Mouse (Mus musculus) liver, embryonic 11.5 days (tissue): ENCODE measurements around the gene Ankrd13d. TPM values are rescaled to one million over a fixed set of nuclear protein-coding genes. Genes with fewer than 3 reads are reported as not detected.

Experiments
- ATAC-seq: fragments of 200-750 bp; cut with Nextera tagmentation; replicated peaks from 2 replicates; pipeline ENCODE4 v1.8.0; 2017; ENCODE audit warnings: moderate number of reproducible peaks, mild to moderate bottlenecking, moderate TSS enrichment, moderate library complexity; ENCODE audit not compliant: low FRiP score
- DNase-seq: peaks from one replicate; pipeline ENCODE4 v3.0.0-alpha.2; 2017; ENCODE audit warnings: low spot score
- H3K27ac ChIP-seq: fragments of 300-500 bp; sonication (generic); 2 replicates; pipeline ENCODE4 v1.5.1; 2014; ENCODE audit warnings: mild to moderate bottlenecking, low read depth, low read length, control low read depth
- H3K27me3 ChIP-seq: fragments of 300-500 bp; sonication (generic); replicated peaks from 2 replicates; pipeline ENCODE4 v1.6.1; 2014; ENCODE audit warnings: low read length, mixed read lengths; ENCODE audit not compliant: control insufficient read depth, insufficient read depth
- H3K36me3 ChIP-seq: fragments of 300-500 bp; sonication (generic); 2 replicates; pipeline ENCODE4 v1.6.1; 2014; ENCODE audit warnings: mild to moderate bottlenecking, low read length, moderate library complexity, mixed read lengths; ENCODE audit not compliant: control insufficient read depth, insufficient read depth
- H3K4me1 ChIP-seq: fragments of 300-500 bp; sonication (generic); replicated peaks from 2 replicates; pipeline ENCODE4 v1.6.1; 2014; ENCODE audit warnings: low read length, mixed read lengths; ENCODE audit not compliant: control insufficient read depth, insufficient read depth
- H3K4me2 ChIP-seq: fragments of 300-500 bp; sonication (generic); 2 replicates; pipeline ENCODE4 v1.6.1; 2014; ENCODE audit warnings: mild to moderate bottlenecking, control low read depth, moderate library complexity
- H3K4me3 ChIP-seq: fragments of 300-500 bp; sonication (generic); 2 replicates; pipeline ENCODE4 v1.5.1; 2014; ENCODE audit warnings: low read depth, low read length, control low read depth
- H3K9ac ChIP-seq: fragments of 300-500 bp; sonication (generic); 2 replicates; pipeline ENCODE4 v1.6.1; 2014; ENCODE audit warnings: low read depth, low read length, control low read depth
- H3K9me3 ChIP-seq: fragments of 300-500 bp; sonication (generic); 2 replicates; pipeline ENCODE4 v1.6.1; 2016; ENCODE audit warnings: low read length, inconsistent platforms, mixed read lengths; ENCODE audit not compliant: control insufficient read depth
- WGBS: fragments of 180-500 bp; shearing (Covaris S2); extraction: QIAGEN DNeasy Blood & Tissue Kit; methylation state at CpG from one replicate; pipeline ENCODE4 v1.1.7; 2014; 5-methylcytosine and 5-hydroxymethylcytosine counted together
- polyA plus RNA-seq: library from polyadenylated mRNA; unstranded; fragments of >200 nt; fragmentation: Nextera tagmentation; extraction: Ambion mirVana; gene quantifications from 2 replicates; pipeline ENCODE4 v1.2.1, GENCODE M21; 2014

Gene Ankrd13d
- polyA plus RNA-seq, 1 experiment from 2014 or later = 3.2 TPM

GRCm38 (mm10) chr19:4283653-4284052 lies 716 bp upstream of the Ankrd13d start:
- peaks cover 2% of the 10 kb centered on the region for H3K4me1 ChIP-seq
- no peak for ATAC-seq
- H3K9ac ChIP-seq = 0 out of 2 replicates have a peak overlapping the region, but pooled peaks have one; percentile 9
- WGBS = 40% methylated on average over 7 of the region's 7 CpGs
- DNase-seq = no peak
- H3K36me3 ChIP-seq = peaks cover 25% of the 10 kb centered on the region
- H3K9me3 ChIP-seq = no peaks in the 10 kb centered on the region
- peak overlapping the region; percentile 71 for H3K4me3 ChIP-seq
- peak overlapping the region; percentile 95 for H3K4me2 ChIP-seq
- 0 out of 2 replicates have a peak, but pooled peaks cover 2% of the 10 kb centered on the region for H3K27me3 ChIP-seq
- no peak overlapping the region for H3K27ac ChIP-seq

- Histone ChIP-seq H3K4me2 (no peak overlapping the region), H3K9ac (no peak overlapping the region), H3K27ac (no peak overlapping the region), H3K4me1 (peaks cover 2% of the 10 kb centered on the region), H3K27me3 (0 out of 2 replicates have a peak, but pooled peaks cover 2% of the 10 kb centered on the region), H3K36me3 (no peaks in the 10 kb centered on the region; the same call in 1 of the 2 replicates), H3K4me3 (no peak overlapping the region), H3K9me3 (no peaks in the 10 kb centered on the region)
- WGBS = 89% methylated on average over 9 of the region's 9 CpGs
- no peak for DNase-seq
- no peak for ATAC-seq
Observed at GRCm38 (mm10) chr19:4280425-4280824, 2.5 kb downstream of the Ankrd13d start.

GRCm38 (mm10) chr19:4279487-4279886 lies 3.5 kb downstream of the Ankrd13d start:
- DNase-seq (no peak), ATAC-seq (no peak)
- H3K4me1 ChIP-seq = peaks cover 2% of the 10 kb centered on the region
- H3K9ac ChIP-seq = no peak overlapping the region
- H3K36me3 ChIP-seq = no peaks in the 10 kb centered on the region
- WGBS = 89% methylated on average over 1 of the region's 1 CpGs
- no peaks in the 10 kb centered on the region for H3K9me3 ChIP-seq
- H3K27ac ChIP-seq = no peak overlapping the region
- no peak overlapping the region for H3K4me3 ChIP-seq
- H3K27me3 ChIP-seq = 0 out of 2 replicates have a peak, but pooled peaks cover 2% of the 10 kb centered on the region
- no peak overlapping the region for H3K4me2 ChIP-seq

GRCm38 (mm10) chr19:4270972-4271371 lies 12.0 kb downstream of the Ankrd13d start:
- H3K9ac ChIP-seq = no peak overlapping the region
- 0 out of 2 replicates have a peak, but pooled peaks cover 8% of the 10 kb centered on the region for H3K27me3 ChIP-seq
- no peak overlapping the region for H3K27ac ChIP-seq
- no peaks in the 10 kb centered on the region for H3K9me3 ChIP-seq
- ATAC-seq (no peak), DNase-seq (no peak)
- H3K36me3 ChIP-seq = no peaks in the 10 kb centered on the region
- H3K4me2 ChIP-seq = no peak overlapping the region
- peaks cover 7% of the 10 kb centered on the region for H3K4me1 ChIP-seq
- 92% methylated on average over 11 of the region's 11 CpGs for WGBS
- no peak overlapping the region for H3K4me3 ChIP-seq

GRCm38 (mm10) chr19:4270187-4270586 lies 12.8 kb downstream of the Ankrd13d start:
- Histone ChIP-seq H3K36me3 (no peaks in the 10 kb centered on the region), H3K9me3 (no peaks in the 10 kb centered on the region), H3K9ac (no peak overlapping the region), H3K27ac (no peak overlapping the region), H3K4me3 (no peak overlapping the region), H3K4me2 (no peak overlapping the region), H3K27me3 (0 out of 2 replicates have a peak, but pooled peaks cover 8% of the 10 kb centered on the region), H3K4me1 (peaks cover 7% of the 10 kb centered on the region)
- ATAC-seq = no peak
- 60% methylated on average over 6 of the region's 6 CpGs for WGBS
- DNase-seq = no peak

- 0 out of 2 replicates have a peak, but pooled peaks cover 8% of the 10 kb centered on the region for H3K27me3 ChIP-seq
- WGBS = 10% methylated on average over 46 of the region's 46 CpGs
Observed at GRCm38 (mm10) chr19:4268566-4269361, 14.2 kb downstream of the Ankrd13d start, which contains the start of gene Ssh3. Gene Ssh3 (minus strand): TSS chr19:4269180.

GRCm38 (mm10) chr19:4265956-4266355 lies 17.0 kb downstream of the Ankrd13d start:
- DNase-seq (no peak), ATAC-seq (no peak)
- no peak overlapping the region for H3K27ac ChIP-seq
- H3K36me3 ChIP-seq = no peaks in the 10 kb centered on the region
- no peaks in the 10 kb centered on the region for H3K9me3 ChIP-seq
- no peak overlapping the region for H3K9ac ChIP-seq
- WGBS = 60% methylated on average over 4 of the region's 4 CpGs
- no peak overlapping the region for H3K4me3 ChIP-seq
- H3K4me2 ChIP-seq = no peak overlapping the region
- 0 out of 2 replicates have a peak, but pooled peaks cover 8% of the 10 kb centered on the region for H3K27me3 ChIP-seq
- H3K4me1 ChIP-seq = peaks cover 14% of the 10 kb centered on the region

More at GRCm38 (mm10) chr19:4268566-4269361, 14.2 kb downstream of the Ankrd13d start, which contains the start of gene Ssh3:
- Histone ChIP-seq H3K4me3 (peak within 1 kb of the TSS; percentile 51), H3K4me1 (peaks cover 7% of the 10 kb centered on the region), H3K9ac (peak within 1 kb of the TSS; percentile 55), H3K36me3 (no peaks in the 10 kb centered on the region), H3K27ac (no peak within 1 kb of the TSS), H3K4me2 (peak within 1 kb of the TSS; percentile 87), H3K9me3 (no peaks in the 10 kb centered on the region)
- DNase-seq (no peak), ATAC-seq (peak; percentile 76)

- H3K27ac ChIP-seq = no peak overlapping the region
- H3K27me3 ChIP-seq = 0 out of 2 replicates have a peak, but pooled peaks cover 5% of the 10 kb centered on the region
- ATAC-seq (no peak), DNase-seq (no peak)
- no peaks in the 10 kb centered on the region for H3K36me3 ChIP-seq
- peaks cover 20% of the 10 kb centered on the region for H3K4me1 ChIP-seq
- WGBS = 89% methylated on average over 6 of the region's 6 CpGs
- H3K4me3 ChIP-seq = no peak overlapping the region
- no peaks in the 10 kb centered on the region for H3K9me3 ChIP-seq
- no peak overlapping the region for H3K9ac ChIP-seq
- H3K4me2 ChIP-seq = no peak overlapping the region
Observed at GRCm38 (mm10) chr19:4264171-4264780, 18.7 kb downstream of the Ankrd13d start.
